Mouse (Mus musculus) right cerebral cortex, postnatal 36 days (tissue): ENCODE results near the gene Farp1.

Source experiments
- DNase-seq, 2 experiments: peaks; one replicate each; pipeline ENCODE4 v3.0.0; 2022; ENCODE audit warnings: low spot score in 2 of 2, mixed read lengths in 1 of 2

Gene Farp1

DNA sequence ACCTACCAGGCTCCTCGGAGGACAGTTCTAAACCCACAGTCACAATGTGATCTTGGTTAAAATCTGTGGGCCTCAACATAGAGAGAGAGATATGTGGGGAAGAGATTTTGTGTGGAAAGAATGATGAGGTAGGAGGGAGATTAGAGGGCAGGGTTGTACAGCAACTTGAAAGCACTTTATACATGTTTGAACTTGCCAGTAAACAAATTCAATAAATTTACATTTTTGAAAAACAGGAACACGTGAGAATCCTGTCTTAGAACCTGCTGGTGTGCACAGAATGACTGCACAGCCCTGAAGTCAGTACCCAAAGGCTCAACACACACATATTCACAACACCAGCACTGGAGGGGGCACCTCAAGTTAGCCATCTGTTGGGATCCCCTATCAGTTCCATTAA lies 276.1 kb downstream of the Farp1 start:
- DNase-seq, result no peak

DNA sequence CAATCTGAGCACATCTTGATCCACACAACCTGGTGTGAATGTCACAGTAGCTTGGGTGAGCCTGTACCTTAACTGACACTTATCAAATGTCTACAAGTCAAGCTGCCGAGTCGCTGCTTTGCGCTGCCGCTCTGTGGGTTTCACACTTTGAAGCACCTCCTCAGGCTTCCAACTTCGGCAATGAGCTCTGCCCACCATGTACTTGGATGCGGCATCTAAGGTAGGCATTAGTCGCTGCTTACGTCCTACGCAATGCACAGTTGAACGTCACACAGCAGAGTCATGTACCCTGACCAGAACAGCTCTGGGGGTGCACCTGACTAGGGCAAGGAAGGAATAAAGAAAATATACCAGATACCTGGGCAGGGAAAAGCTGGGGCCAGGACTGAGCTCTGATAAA lies 278.3 kb downstream of the Farp1 start:
- DNase-seq, result peak in 1 of 2 experiments; percentile 32

GRCm38 (mm10) chr14:121314934-121315333 lies 279.9 kb downstream of the Farp1 start:
- DNase-seq, result no peak

DNA sequence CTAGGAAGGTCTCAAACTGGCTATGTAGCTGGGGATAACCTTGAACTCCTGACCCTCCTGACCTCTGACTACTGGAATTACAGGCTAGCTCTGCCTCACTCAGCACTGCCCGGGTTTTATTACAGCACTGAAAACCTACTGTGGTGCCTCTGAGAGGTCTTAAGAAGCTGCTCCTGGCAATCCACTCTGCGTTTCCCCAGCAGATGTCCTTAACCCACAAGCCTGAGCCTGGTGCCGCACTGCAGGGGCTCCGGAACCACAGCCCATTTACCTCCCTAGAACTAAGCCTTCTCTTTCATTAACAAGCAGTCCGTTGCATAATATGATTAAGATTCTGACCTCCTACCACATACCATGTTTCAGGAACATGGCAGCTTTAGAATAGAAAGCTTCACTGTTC lies 281.1 kb downstream of the Farp1 start:
- no peak for DNase-seq

DNA sequence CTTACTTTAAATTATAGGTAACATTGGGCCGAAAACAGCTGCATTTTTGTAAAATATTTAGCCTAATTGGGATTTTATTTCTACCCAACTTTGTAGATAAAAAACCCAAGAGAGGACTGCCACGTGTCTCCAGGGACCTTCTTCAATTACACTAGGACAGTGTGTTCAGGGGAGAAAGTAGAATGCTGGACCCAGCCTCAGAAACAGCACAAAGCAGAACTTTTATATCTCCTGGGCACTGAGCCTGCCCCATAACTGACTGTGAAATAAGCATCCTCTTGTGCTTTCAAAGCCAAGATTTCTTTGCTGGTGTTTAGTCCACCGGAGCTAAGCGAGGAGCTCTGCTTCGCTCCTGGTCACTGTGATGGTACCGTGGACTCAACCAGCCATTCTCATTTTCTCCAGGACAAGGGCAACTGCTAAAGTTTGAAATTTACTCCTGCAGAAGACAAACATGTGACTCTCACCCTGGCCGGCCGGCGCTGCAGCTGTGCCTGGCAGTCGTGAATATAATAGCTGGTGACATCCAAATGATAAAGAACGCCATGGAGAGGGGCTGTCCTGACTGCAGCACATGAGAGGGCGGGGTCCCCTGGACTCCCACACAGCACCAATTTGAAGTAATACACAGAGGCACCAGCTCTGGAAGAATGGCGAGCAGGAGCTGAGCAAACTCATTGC lies 281.8 kb downstream of the Farp1 start:
- DNase-seq, result no peak

- DNase-seq, result no peak
These were observed 282.3 kb downstream of the Farp1 start for GRCm38 (mm10) chr14:121317312-121317671.

DNA sequence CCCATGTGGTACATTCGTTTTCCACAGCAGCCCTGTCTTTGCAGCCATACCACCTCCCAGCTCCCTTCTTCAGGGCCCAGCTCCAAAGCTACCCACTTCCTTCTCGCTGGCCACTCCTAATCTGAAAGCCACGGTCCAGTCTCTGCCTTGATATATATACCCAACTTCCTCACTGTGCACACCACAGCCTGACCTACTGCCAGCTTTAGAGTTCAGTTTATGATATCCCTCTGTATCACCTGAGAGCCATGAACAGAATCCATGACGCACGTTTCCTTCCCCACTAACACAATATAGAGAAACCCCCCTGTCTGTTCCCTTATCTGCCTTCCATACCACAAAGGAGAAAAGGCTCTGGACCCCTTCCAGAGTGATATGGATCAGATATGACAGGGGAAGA lies 283.4 kb downstream of the Farp1 start:
- no peak for DNase-seq

- no peak for DNase-seq
These were observed 287.1 kb downstream of the Farp1 start for GRCm38 (mm10) chr14:121322150-121322549.

GRCm38 (mm10) chr14:121322641-121323040 lies 287.6 kb downstream of the Farp1 start:
- DNase-seq, result peak; percentile 76 to 90

- DNase-seq, result peak; percentile 19 to 28
These were observed 289.7 kb downstream of the Farp1 start for GRCm38 (mm10) chr14:121324521-121325330.

DNA sequence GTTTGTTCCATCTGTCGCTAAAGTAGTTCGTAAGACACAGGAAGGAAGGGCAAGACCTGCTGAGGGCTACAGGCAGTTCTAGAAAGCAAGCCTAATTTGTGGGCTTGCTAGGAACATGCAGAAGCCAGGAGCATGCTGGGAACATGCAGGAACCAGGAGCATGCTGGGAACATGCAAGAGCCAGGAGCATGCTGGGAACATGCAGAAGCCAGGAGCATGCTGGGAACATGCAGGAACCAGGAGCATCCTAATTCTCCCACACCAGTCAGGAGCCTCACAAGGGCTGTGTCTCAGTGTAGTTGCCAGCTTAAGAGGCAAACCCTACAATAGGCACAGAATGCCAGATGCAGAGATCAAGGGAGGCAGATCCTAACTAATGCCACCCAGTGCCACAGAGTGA lies 291.4 kb downstream of the Farp1 start:
- no peak for DNase-seq

DNA sequence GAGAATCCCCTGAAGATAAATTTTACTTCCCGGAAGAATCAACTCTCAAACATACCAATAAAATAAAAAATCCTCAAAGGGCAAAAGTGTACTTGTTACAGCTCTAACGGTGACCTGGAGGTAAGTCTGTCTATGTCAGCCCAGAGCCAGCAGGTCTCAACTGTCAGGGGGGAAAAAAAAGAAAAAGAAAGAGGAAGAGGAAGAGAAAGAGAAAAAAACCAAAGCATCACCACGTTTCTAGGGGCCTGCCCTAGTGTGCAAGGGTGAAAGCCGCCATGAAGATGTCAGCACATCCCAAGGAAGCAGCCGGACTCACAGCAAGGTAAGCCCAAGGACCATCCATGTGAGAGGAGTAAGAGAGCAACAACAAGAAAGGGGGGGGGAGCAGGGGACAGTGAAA lies 293.9 kb downstream of the Farp1 start:
- DNase-seq, result no peak

DNA sequence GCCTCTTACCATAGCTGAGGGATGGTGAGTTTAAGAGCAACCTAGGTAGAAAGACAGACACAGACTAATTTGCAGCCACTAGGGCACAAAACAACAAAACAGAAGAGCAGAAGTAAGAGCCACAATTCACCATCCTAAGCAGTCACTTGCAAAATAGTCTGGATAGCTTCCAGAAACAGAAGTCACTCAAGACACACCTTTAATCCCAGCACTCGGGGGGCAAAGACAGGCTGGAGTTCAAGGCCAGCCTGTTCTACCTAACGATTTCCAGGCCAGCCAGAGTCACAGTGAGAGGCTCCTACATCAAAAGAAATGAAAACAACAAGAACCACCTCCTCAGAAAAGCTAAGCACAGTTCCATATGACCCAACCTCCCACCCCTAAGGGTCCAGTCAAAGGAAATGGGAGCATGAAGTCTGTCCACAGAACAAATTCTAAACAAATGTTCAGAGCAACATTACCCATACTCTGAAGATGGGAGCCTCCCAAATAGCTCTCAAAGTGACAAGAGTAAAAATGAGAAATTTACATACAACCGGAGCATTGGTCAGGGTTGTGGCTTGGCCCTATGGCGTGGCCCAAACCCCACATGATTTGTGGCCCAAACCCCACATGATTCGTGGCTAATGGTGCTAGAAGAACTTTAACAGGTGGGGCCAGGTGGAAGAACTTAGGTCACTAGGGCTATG lies 294.5 kb downstream of the Farp1 start:
- DNase-seq, result no peak

DNA sequence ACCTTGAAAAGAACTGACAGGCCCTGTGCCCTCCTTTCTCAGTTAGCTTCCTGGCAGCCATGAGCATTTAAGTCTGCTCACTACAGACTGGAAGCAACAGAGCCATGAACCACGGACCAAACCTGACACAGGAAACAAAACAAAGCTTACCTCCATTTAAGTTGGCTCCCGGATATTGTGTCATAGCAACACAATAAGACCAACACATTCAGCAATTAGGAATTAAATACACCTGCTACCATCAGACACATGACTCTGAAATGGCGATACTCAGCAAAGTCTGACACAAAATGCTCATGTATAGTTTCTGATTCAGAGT lies 295.0 kb downstream of the Farp1 start:
- no peak for DNase-seq
